Mouse (Mus musculus): ENCODE measurements around the gene Tmem86a.

Gene Tmem86a

GRCm38 (mm10) chr7:47076193-47076592 lies 25.8 kb downstream of the Tmem86a start:
- DNase-seq (ENCODE audit: extremely low spot score): no peak

DNA sequence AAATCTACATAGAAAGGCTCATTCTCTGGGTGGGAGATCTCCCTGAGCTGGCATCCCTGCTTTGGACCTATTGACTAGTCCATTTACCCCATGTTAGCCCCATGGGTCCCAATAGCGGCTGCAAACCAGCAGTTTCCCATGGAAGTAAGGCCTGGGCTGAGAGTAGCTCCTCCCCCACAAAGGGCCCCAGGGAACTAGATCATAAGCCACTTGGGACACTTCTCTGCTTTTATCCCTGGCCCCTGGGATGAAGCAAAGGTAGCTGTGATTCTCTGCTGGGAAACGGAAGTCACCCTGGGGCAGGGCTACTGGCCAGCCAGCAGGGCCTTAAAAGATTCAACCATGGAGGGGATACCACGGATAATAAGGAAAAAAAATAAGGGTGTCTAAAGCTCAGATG lies 26.3 kb downstream of the Tmem86a start:
- DNase-seq (ENCODE audit: extremely low spot score): no peak

DNA sequence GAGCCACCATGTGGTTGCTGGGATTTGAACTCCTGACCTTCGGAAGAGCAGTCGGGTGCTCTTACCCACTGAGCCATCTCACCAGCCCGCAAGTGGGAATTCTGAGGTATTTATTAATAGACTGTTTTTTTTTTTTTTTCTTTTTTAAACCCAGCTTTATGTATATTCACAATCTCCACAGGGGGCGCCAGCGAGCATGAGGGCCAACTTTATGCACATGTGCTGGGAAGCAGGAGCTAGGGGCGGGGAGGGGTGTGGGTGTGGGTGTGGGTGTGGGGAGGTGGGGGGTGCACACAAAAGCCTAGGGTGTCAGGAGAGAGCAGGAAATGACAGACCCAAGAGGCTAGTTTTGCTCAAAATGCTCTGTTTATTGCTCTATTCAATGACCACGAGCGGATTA lies 27.1 kb downstream of the Tmem86a start:
- DNase-seq (ENCODE audit: extremely low spot score): peak; percentile 8

DNA sequence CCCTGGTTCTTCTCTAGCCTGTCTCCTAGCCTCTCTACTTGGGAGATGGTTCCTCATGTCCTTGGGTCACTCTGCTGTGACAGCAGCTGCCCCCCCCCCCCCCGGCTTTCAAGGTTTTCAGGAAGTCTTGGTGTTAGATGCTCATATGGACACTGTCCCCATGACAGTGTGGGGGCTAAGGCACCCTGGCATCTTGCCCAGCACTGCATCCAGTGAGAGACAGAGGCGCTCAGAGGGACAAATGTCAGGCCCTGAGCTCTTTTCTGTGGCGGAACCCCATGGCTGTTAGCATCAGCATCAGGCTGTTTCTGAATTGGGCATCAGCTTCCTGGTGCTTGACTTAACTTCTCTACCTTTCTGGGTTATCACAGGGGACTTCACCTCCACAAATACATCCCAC lies 30.5 kb downstream of the Tmem86a start:
- DNase-seq (ENCODE audit: extremely low spot score): no peak

DNA sequence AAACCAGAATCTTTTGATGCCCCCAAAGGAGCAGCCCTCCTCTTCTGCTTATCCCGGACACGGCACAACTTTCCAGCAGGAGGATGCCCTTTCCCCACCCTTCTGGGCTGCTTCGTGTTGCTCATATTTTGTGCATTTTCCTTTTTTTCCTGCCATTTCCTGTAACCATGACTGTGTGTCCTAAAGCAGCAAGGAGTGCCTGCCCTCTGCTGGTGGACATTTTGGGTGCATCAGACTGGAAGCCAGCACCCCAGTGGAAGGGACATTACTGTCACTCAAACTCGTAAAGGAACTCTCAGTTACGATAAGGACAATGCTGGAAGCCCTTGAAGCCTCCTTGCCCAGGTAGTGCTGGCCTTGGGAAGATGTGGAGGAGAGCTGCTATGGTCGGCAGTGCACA lies 30.9 kb downstream of the Tmem86a start:
- peak; percentile 52 for DNase-seq (ENCODE audit: extremely low spot score)

DNA sequence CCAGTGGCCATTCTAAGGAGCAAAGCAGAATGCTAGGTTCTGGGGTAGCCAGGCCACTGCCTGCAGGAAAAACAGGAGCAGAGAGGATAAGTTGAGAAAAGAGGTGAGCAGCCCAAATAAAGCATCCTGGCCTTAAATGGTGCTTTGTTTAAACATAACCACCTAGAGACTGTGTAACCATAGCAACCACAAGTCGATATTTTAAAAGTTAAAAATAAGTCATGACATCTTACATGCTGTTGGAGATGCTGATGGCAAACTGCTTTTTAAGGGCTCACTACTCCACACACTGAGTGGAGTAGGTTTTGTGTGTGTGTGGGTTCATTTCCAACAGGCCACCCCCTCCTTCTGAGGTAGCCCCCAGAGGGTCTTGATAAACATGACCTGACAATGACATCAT lies 34.7 kb downstream of the Tmem86a start:
- DNase-seq (ENCODE audit: extremely low spot score): no peak

DNA sequence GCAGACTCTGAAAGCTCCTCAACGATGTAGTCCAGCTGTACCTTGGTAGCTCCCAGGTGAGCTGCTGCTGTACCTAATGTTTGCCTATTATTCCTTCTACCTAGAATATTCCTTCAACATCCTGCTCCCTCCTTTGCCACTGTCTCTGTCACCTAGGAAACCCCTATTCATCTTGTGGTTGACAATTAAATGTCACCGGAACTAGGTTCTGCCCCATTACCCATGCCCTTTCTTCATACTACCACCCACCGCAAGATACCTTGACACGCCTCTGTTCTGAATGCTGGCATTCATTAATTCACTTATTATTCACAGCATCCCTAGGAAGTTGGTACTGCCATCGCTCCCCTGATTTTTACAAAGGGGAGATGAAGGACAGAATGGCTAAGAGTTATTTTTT lies 43.5 kb downstream of the Tmem86a start:
- DNase-seq (ENCODE audit: extremely low spot score): no peak

DNA sequence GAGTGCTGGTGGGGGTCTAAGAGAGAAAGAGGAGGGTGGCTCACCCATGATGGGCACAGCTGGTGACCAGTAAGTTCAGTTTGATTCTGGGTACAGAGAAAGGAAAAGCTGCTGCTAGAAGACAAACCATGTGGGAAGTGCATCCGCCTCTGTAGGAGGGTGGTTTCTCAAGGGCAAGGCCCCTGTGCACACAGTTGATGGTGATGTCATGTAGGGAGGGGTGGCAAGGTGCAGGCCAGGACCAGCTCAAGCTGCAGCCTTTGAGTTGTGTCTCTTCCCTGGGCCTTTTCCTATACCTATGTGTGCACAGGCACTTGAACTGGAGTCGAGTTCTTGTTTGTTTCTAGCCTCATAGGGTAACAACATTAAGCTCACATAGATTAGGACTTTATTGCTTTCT lies 44.6 kb downstream of the Tmem86a start:
- DNase-seq (ENCODE audit: extremely low spot score): no peak

DNA sequence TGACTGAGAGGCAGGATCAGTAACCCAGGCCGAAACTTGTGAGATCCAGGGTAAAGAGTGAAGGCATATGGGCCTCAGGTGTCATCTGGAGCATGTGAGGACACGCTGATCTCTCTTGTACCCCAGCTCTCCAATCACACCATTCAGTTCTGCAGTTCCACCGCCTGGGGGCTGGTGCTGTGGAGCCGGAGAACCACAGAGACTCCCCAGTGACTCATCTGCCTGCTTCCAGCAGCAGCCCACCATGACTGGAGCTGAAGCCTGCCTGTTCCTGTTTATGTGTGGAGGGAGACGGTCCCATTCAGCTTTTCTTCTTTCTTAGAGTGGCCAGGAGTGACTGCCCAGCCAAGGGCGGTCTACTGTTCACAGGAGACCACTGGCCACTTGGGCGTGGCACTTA lies 47.6 kb downstream of the Tmem86a start:
- DNase-seq (ENCODE audit: extremely low spot score): no peak

DNA sequence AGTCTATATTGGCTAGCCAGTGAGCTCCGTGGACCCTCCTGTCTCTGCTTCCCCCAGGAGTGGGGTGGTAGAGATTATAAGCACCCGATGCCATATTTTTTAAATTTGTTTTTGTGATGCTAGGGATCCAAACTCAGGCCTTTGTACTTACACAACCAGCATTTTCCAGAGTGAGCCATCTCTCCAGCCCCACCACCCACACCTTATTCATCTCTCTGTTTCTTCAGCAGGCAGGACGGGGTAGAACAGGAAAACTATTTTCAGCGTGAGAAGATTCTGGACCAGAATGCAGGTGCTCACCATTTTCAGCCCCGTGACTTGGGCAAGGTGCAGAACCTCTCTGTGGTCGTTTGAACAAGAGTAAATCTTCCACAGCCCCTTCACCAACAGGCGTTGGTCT lies 48.9 kb downstream of the Tmem86a start:
- DNase-seq (ENCODE audit: extremely low spot score): no peak

- no peak for DNase-seq (ENCODE audit: extremely low spot score)
Observed at GRCm38 (mm10) chr7:47100615-47101014, 50.2 kb downstream of the Tmem86a start.

- no peak for DNase-seq (ENCODE audit: extremely low spot score)
Observed at GRCm38 (mm10) chr7:47102970-47103369, 52.6 kb downstream of the Tmem86a start.

DNA sequence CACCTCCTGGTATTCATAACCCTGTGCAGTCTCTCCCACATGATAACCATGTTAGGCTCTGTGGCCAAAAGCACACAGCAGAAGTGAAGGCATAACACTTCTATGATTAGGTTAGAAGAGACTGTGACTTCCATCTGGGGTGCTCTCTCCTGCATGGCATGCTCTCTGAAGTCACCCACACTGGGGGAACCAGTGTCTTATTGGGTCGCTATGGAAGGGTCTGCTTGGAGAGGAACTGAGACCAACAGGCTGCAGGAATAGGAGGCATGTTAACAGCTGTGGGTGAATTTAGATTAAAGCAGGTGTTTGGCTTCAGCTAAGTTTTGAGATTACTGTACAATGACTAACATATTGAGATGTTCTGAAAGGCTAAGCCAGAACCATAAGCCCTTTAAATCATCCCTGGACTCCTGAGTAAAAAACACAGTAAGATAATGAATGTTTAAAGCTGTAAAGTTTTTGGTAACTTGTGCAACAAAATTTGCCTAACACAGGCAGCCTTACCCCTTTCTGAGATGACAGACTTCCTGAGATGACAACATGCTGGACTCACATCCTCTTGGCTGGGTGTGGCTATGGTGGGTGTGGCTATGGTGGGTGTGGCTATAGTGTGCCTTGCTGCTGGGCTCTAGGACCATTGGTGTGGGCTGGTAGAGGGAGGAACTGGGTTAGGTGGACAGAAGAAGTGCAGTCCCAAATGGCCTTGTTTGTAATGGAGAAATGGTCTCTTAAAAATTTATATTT lies 53.4 kb downstream of the Tmem86a start:
- no peak for DNase-seq (ENCODE audit: extremely low spot score)

Data from embryo, embryonic 9.5 days (tissue).